Mouse (Mus musculus) kidney, postnatal 36 days (tissue): Measurements from ENCODE around the gene Ldha.

Source experiments
- DNase-seq, 2 experiments: peaks; one replicate each; pipeline ENCODE4 v3.0.0; 2021 to 2022; ENCODE audit warnings: mixed read lengths in 2 of 2

The Ldha gene

DNA sequence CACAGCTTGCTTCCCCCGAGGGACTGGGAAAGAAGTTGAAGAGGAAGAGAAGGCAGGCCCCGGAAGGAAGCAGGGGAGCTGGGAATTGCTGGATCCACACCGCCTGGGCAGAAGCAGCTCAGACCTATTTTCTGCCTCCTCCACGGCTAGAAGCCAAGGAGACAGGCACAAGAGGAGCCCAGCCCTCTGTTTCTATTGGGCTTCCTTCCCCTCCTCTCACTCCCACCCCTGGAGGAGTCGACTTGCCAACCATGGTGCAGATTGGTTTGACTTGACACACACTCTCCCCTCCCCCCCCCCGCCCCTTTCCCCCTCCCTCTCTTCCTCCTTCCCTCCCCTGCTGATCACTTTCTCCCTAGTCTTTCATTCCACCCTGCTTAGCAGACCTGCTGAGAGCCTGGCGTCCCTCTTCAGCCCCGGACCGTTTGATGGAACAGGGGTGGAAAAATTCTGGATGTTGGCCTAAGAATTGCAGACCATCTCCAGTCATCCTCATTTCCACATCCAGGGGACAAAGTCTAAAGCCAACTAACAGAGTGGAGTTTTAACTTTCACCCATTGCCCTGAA lies 3.1 kb upstream of the Ldha start:
- DNase-seq: peak; percentile 73 to 77

DNA sequence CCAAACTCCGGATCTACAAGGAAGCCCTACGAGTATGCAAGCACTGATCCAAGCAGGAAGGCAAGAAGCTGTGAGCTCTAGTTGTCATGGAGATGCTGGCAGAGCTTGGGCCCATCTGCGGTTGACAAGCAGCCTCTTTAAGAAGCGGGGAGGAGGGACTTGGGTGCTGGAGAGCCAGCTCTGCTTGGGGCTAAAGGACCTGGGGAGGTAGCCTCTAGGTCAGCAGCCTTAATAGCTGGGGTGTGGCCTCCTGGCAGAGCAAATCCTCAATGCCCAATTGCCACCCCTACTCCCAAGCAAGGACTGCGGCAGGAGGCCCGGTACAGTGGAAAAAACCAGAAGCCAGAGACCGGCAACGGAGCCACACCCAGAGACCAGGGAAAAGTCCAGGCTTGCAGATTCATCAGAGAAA lies 2.4 kb upstream of the Ldha start:
- peak; percentile 84 to 92 for DNase-seq

DNA sequence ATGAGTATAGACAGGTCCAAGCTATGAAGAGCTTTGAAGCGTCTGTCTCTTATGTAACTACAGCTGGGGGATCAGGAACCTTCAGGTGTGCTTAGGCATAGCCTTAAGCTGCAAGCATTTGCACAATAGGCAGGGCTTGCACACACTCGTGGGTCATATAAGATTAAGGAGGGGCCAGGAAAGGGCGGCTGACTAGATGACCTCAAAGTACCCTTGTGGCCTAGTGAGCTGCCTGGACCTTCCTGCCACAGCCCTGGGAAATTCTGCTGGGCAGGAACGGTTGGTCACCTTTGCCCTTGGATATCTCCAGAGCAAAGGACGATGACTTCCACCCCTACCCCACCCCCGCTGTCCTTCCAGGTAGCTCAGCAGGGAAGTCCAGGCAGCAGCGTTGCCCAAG lies 1.8 kb upstream of the Ldha start:
- DNase-seq: peak; percentile 85 to 87

DNA sequence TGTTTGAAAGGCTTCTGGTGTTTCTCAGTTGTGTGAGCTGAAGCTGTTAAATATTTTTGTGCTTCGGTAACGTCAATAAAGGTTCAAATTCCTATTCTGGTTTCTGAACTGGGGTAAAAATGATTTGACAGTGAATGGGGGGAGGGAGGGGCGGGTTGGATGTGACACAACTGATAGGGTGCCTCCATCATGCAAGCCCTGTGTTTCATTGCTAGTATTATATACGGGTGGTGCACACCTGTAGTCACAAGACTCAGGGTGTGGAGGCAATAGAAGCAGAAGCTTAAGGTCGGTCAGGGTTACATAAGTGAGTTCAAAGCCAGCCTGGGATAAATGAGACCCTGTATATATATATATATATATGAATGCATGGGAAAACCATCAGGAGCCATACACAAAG lies 1.4 kb upstream of the Ldha start:
- no peak for DNase-seq

DNA sequence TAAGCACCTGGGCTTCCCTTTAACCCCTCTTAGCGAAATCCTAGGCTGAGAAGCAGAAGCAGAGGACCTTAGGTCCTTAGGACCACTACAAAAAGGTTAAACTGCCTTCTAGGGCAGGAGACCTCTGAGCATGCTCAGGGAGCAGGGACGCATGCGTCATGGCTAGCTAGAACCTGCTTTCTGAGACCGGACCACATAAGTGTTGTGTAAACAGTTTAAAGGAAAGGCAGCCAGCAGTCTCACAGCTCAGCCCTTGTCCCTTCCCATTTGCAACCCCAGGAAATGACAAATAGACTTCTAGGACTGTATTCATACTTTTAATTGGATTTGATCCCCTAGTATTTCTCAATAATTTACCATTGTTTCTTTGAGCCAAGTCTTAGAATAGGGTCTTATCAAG lies 949 bp upstream of the Ldha start:
- DNase-seq: peak; percentile 29 to 43

DNA sequence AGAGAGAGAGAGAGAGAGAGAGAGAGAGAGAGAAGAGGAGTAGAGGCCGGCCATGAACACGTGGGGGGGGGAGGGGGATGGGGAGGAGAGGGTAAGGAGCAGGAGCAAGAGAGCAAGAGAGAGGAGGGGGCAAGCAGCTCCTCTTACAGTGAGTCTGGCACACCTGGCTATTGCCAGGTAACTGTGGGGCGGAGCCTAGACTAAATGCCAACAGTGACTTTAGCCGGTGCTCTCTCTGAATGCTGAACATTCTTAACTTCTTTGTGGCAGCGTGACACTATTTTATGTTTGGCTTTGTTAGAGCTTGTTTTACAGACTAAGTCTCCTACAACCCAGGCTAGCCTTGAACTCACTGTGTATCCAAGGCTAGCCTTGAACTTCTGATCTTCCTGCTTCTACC lies 1.0 kb downstream of the Ldha start:
- peak; percentile 24 to 28 for DNase-seq

DNA sequence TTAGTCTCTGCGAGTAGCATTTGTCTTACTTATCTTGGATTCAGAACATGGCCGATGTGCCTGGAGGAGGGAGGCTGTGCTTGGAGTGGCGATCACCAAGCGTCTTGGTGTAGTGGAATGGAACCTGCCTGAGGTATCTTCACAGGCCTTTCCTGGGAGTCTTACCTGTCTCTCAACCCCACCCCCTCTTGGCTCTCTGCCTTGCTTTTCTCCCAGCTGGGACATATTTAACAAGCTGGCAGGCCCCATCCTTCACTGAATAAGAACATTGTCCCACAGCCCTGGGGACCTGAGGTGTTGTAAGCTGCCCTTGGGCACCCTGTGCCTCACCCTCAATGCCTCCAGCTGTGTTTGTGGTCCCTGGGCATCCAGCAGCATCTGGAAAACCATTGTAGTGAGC lies 2.3 kb downstream of the Ldha start:
- peak in 1 of 2 experiments; percentile 43 for DNase-seq

DNA sequence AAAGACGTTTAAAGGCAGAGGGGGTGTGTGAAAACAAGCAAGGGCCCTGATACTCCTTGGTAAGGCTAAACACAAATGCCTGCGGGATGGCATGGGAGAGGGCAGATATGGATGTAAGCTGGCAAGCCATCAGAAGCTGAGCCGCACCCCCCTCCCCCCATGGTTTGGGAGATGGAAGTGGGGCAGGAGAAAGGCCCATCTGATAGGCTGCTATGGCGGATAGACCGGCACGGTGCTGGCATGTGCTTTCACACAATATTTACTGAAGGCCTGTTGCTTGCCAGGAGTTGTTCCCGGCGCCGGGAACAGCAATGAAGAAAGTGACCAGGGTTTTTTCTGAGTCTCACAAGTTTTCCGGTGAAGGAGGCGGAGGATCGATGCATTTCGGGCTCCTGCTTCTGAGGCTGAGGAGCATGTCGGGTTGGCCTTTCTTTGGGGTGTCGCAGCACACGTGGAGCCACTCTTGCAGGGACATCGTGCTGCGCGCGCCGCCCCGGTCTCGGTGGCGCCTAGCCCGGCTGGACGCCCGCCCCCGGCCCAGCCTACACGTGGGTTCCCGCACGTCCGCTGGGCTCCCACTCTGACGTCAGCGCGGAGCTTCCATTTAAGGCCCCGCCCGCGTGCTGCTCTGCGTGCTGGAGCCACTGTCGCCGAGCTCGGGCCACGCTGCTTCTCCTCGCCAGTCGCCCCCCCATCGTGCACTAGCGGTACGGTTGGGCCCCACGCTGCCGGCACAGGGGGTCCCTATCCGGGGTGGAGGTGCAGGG lies 4.1 kb downstream of the Ldha start:
- peak; percentile 95 to 98 for DNase-seq

DNA sequence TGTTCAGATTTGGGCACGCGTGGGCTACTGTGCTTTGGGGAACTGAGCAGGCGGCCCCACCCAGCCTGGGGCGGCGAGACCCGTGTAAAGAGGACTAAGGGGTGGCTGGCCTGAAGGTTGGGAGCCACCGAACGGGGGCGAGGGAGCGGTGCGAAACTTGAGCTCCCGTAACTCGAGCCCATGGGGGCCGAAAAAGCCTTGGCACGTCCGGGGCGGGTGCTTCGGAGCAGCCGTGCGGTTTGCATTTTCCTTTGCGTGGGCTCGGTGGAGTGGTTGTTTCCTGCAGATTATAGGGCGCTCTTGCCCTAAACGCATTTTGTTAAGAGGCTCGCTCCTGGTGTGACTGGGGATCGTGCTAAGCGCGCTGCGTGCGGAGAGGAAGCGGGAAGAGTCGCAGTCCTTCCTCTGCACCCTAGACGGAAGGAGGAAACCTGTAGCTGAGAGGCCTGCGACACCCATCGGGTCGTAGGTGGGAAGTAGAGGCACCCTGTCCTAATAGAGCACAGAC lies 4.8 kb downstream of the Ldha start:
- DNase-seq: no peak

DNA sequence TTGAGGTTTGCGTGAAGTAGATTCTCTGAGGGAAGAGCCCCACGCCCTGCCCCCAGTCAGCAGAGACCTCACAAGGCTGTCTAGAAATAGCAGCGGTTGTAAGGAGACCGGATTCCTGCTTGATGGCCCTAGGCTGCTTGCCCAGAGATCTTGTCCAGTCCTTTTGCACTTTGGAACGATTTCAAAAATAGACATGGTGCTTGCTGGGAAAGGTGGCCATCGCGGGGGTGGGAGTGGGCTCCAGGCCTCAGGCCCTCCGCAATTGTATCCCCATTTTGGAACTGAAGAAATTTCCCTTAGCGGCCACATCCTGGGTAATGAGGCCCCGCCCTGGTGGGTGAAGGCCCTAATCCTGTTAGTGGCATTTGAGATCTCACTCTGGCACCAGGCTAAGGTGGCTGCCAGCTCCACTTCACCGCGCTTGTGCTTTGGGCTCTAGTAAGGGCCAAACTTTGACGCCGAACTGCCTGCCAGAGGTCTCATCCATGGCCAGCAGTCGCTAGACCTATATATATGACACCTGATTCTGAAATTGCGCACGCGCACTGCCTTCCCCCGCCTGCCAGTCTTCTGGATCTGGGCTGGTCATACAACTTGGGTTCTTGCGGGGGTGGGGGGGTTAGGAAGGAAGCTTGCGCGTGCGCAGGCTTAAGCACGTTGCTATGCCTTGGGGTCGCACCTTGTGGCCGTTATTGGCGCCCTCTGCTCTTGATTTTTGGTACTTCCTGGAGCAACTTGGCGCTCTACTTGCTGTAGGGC lies 5.4 kb downstream of the Ldha start:
- DNase-seq: peak; percentile 72 to 73

DNA sequence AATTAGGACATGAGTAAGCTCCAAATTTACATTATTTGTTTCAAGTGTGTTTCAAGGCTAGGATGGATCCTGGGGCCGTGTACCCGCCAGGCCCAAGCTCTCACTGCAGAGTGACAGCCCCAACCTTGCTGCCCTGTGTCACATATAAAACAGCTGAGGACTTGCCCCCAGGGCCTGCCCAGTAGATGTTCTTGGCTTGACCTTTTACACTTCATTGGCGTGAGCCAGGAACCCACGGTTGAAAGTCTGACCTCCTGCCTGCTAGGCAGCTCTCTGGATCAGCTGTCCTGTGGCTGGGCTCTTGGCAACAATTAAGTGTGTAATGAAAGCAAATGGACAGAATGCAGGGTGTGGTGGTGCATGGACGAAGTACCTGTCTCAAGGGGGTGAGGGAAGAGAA lies 8.0 kb downstream of the Ldha start:
- peak; percentile 51 to 59 for DNase-seq

DNA sequence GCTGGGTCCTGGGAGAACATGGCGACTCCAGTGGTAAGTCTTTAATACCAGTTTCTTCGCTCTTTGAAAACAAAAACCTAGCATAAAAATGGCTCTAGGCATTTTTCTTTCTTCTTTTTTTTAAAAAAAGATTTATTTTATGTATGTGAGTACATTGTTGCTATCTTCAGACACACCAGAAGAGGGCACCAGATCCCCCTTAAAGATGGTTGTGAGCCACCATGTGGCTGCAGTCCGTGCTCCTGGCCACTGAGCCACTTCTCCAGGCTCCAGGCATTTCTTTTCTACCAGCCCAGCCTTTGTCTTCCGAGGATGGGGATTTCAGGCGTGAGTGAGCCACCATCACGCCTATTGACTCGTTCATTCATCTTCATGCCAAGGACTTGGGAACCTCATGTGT lies 9.8 kb downstream of the Ldha start:
- no peak for DNase-seq

DNA sequence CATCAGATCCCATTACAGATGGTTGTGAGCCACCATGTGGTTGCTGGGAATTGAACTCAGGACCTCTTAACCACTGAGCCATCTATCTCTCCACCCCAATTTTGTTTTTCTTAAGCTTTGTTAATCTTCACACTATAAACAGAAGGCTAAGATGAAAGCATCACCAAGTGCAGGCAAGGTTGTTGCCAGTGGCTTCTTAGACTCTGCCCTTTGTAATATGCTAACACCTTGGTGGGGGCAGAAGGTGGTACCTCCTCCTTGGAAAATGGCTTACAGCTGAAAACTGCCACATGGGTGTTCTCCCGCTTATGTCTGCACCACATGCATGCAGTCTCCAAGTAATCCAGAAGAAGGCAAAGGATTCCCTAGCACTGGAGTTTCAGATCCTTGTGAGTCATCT lies 11.4 kb downstream of the Ldha start:
- peak; percentile 34 to 41 for DNase-seq

DNA sequence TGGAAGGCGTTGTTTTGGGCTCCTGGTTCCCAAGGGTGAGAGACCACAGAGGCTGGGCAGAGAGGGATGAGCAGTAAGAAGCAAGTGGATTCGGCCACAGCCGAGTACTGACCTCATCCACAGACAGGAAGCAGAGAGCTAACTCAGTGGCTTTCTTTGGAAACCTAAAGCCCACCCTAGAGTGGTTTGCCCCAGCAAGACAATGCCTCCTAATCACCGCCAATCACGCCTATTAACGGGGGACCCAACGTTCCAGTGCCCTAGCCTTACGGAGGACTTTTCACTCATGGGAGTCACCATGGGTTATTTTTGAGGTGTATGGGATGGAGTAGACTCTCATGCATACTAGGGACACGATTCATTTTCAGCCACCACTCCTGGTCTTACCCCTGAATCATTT lies 12.1 kb downstream of the Ldha start:
- DNase-seq: no peak

DNA sequence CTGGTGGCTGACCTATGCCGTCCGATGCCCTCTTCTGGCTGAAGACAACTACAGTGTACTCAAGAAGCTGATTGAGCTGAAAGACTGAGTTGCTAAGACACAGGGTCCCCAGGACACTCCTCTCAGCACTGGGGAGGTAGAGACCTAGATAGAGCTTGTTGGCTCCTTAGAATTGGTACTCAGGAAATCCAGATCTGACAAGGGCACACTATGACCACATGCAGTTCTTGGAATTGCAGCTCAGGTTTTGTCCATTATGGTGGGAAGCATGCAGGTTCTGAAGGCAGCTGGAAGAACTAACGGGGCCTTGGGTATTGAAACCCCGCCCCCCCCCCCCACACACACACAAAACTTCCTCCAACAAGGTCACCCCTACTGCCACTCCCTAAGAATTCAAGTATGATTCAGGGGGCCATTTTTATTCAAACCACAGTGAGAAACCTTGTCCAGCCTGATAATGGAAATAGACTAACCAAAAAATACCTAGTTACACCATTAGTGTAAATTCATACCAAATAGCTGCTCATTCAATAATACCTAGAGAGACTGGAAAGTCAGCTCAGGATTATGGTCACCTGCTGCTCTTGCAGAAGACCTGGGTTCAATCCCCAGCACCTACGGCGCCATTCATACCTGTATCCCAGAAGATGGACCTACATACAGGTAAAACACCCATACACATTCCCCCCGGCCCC lies 14.7 kb downstream of the Ldha start:
- DNase-seq: no peak

DNA sequence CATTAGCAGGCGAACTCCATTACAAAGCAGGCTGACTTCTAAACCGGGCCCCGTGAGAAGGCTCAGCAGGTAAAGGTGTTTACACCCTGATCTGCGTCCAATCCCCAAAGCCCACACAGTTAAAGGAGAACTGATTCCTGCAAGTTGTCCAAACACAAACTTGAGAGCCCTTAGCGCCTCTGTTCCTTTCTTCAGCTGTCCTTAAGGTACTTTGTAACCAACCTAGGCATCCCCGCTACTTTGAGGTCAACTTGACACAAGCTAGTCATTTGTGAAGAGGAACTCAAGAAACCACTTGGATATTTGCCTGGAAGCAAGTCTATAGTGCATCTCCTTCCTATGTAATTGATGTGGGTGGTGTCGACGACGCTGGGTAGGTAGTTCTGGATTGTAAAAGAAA lies 16.2 kb downstream of the Ldha start:
- DNase-seq: no peak

DNA sequence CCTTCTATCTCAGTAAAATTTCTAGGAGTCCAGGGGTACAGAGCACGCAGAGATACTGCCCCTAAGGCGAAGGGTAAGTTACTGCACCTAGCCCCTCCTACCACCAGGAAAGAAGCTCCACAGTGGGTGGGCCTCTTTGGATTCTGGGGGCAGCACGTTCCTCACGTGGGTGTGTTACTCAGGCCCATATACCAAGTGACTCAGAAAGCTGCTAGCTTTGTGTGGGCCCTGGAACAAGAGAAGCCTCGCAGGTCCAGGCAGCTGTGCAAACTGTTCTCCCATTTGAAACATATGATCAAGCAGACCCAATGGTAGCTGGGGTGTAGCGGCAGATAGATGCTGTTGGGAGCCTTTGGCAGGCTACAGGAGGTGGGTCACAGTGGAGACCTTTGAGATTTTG lies 17.8 kb downstream of the Ldha start:
- DNase-seq: no peak

DNA sequence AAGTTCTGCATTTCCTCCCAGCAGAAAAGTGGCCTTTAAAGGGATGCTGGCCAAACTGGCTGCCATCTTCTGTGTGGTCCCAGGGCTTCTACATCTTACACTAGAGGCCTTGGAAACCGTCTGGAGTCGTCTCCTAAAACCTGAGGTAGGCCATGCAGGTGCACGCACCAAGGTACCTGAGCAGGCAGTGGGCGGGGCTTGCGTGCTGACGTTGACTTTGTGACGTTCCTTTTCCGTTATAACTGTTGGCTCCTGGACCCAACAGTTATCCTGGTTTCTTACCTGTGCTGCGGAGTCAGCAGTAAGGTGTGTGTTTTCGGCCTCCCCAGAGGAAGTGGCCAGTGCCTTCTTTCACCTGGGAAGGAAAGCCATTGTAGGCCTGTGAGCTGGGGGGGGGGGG lies 19.7 kb downstream of the Ldha start, which contains the start of gene Ldhc:
Gene Ldhc (plus strand): TSS at position 208 of the 400 bp plus-strand sequence.
- no peak for DNase-seq

DNA sequence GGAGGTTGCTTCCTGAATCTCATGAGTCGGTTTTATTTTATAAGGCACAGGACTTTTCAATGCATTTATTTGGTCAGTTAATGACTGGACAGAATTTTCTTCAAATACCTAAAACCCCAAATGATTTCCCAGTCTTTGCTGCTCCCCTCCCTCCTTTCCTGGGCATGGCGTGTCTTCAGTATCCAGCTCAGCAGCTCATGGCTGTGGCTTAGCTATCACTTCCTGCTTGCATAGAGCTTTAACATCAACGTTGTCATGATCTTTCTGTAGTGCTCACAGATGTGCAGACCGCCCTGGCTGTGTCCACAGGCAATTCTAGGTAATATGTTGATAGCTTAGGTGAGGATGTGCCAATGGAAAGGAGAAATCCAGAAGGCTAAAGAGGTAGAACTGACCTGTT lies 30.7 kb downstream of the Ldha start:
- DNase-seq: no peak

DNA sequence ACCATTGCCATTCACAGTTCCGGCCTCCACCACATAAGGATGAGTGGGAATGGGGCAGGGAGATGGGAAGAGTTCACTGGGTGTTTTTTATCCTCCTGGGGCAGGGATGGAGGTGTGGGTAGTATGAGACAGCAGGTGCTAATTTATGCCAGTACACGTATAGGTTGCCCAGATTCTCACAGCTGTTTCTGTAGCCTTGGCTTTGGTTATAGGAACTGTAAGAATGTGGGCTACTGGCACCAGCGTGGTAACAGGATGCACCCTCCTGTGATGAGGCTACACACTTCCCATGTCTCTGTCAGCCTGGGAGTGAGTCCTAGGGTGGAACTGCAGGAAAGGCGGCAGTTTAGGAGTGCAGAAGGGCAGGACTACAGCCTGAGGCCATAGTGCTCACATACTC lies 35.6 kb downstream of the Ldha start:
- no peak for DNase-seq

DNA sequence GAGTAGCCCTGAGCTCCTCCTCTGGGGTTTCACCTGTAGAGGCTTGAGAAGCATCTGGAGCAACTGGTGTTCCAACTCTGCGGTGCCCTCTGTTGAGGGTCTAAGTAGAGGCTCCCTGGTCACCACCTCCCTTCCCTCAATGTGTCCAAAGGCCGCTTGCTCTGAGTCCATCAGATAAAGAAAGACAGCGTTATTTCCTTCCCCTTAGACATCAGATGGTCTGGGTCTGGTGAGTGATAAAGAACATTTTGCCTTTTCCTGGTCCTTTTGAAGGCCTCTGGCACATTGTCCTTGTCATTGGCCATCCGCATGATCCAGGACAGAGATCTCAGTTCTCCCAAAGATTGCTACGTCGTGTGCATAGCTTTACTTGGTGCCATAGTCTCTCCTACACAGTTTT lies 36.0 kb downstream of the Ldha start:
- no peak for DNase-seq

DNA sequence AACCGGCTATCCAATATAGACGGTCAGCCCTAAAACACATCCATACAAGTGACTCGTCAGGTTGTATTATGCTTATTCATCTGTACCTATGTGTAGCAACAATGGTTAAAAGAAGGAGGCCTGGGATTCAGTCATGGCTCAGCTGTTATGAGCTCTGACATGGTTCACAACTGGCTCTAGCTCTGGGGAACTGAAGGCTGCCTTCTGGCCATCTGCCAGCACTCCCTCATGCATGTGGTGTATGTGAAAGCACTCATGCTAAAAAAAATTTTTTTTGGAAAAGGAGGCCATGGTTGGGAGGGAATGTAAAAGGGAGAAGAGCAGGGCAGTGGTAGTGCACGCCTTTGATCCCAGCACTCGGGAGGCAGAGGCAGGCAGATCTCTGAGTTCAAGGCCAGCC lies 38.6 kb downstream of the Ldha start:
- peak; percentile 4 to 43 for DNase-seq

DNA sequence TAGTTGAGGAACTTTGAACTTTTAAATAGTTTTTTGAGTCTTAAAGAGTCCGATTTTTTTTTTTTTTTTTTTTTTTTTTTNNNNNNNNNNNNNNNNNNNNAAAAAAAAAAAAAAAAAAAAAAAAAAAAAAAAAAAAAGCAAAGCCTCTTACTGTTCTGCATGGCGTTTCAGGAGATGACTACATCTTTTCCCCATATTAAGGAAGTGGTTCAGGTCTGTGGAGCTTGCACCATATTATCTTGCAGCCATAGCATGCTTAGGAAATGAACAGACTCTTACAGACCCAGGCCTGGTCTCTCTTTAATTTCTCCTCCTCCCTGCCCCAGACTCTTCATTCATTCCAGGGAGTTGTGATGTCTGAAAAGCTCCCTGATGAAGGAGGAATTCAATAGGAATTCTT lies 39.7 kb downstream of the Ldha start:
- DNase-seq: no peak
